Mouse (Mus musculus) megakaryocyte, embryonic 14.5 days (primary cell): ENCODE data around the gene Nr1h2.

Source experiments
- FLI1 ChIP-seq: IDR thresholded peaks from 2 replicates; pipeline ENCODE4 v1.6.1; 2012; ENCODE audit warnings: low read length, inconsistent platforms, mixed read lengths
- GATA1 ChIP-seq: IDR thresholded peaks from 3 replicates; pipeline ENCODE4 v1.6.1; 2012; ENCODE audit warnings: mixed read lengths, low read length, inconsistent platforms, borderline replicate concordance

DNA sequence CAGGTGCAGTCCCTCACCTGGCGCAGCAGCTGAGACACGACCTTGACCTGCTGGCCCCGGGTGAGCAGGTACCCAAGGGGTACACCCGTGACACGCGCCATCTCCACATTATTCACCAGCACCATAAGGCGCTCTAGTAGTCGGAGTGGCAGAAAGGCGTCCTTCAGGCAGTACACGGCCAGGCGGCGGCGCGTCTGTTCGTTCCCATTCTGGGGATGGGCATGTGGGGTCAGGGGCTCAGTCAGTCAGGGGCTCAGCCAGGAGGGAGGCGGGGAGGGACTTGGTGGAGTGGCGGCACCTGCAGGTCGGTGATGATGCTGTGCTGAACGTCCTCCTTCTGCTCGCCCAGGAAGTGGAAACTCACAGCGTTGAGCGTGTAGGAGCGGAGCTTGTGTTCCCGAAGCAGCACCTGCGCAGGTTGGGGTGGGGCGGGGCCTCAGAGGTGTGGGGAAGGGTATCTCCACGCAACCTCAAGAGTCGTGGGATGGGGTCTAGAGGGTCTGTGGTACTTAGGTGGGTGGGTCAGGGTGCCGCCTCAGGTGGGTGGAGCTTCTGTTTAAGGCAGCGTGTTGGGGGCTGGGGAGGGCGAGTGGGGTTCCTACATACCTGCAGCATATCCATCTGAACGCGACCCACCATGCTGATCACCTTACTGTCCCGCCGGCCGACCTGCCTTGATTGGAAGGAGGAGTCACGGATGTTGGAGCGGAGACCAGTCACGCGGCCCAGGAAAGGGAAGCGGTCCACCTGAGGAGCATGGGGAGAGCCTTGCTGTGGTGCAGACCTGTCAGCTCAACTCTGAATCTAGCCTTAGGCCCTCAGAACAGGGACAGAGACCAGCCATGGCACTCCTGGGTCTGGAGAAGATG is 14.8 kb downstream of the Nr1h2 start:
- TF ChIP-seq GATA1: no peak
- no peak for TF ChIP-seq FLI1
